Mouse (Mus musculus): ENCODE measurements at regions not wholly inside any gene's neighbourhood (a gene's known extent, or its start where the extent isn't known, plus 50 kb on each side); places are given as distances from the start of the nearest gene placed in this dataset.

DNA sequence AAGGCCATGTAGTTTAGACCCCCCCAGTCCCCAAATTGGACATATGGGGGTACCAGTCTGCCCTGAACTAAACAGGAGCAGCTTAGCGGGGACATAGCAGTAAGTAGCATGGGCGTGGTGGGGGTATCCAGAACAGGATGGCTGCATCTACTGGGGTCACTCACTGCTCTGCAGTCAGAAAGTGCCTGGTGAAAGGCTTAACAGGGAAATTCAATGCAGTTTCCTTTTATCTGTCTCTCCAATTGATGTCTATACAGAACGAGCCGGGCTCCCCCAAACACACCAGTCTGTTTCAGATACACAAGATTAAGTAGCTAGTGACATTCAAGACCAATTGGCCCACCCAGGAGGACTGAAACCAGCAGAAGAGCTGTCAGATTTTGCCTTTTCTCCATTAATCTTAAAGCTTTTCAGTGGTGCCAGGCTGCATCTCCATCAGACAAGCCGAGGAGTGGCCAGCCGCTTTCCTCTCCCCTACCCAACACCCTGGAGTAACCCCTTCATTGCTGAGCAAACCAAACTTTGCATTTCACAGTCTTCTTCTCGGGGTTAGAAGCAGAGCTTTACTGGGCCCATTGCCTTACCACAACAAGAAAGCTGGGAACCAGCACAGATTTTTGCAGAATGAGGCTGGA lies 161.7 kb downstream of the Ndufs4 start:
- TF ChIP-seq CTCF (IDR thresholded peaks at IDR 0.05) (no peak), POLR2A (IDR thresholded peaks at IDR 0.05; ENCODE audit: insufficient read depth, low read depth, low read length) (no peak)

Data from heart, adult 2 months (tissue).